Mouse (Mus musculus): ENCODE data around the gene Calm3.
A peak's percentile ranks its signal among the peaks of the same experiment; 100 is the strongest.

Gene Calm3

DNA sequence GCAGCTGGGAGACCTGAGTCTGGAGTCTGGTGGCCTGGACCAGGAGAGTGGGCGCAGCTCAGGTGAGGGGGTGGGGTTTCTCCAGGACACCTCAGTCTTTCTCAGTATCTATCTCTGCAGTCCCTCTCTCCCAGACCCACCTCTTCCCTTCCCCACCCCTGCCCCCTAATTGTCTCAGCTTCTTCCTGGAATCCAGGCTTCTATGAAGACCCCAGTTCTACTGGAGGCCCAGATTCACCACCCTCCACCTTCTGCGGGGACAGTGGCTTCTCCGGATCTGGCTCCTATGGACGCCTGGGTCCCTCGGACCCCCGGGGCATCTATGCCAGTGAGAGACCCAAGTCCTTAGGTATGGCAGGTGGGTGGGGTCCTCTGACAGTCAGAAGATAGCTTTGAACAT lies 40.8 kb downstream of the Calm3 start:
- peaks cover 13% of the 10 kb centered on the region for H3K27me3 ChIP-seq (ENCODE audit: insufficient read depth, low read length)
- H3K4me1 ChIP-seq (replicated peaks; ENCODE audit: low read depth, low read length), result peaks cover 81% of the 10 kb centered on the region
- peaks cover 21% of the 10 kb centered on the region for H3K36me3 ChIP-seq (ENCODE audit: insufficient read depth, low read length)
- H3K9me3 ChIP-seq (ENCODE audit: low read length), result no peaks in the 10 kb centered on the region
- TF ChIP-seq POU5F1 (IDR thresholded peaks at IDR 0.05; ENCODE audit: borderline replicate concordance, low read length) (no peak), CTCF (conservative IDR thresholded peaks at IDR 0.05; ENCODE audit: low read length) (no peak), NANOG (IDR thresholded peaks at IDR 0.05; ENCODE audit: borderline replicate concordance, low read length) (no peak)
- H3K4me3 ChIP-seq (replicated peaks; ENCODE audit: low read length), result no peak overlapping the region

DNA sequence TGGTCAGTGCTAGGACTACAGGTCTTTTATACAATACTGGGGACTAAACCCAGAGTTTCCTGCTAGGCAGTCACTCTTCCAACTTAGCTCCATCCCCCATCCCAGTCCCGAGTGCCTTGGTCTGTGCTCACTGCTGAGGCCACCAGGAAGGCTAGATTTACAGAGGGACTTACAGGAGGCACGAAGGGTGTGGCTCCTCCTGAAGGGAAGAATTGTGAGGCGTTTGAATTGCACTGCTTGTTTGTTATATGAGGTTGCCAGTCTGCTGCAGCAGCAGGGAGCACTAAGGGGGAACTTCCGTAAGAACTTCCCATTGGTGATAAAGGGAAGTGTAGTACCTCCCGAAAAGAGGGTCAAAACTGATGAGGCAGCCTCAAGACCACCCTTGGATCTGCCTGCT lies 43.3 kb downstream of the Calm3 start:
- TF ChIP-seq POU5F1 (IDR thresholded peaks at IDR 0.05; ENCODE audit: borderline replicate concordance, low read length), result no peak
- no peak for TF ChIP-seq CTCF (conservative IDR thresholded peaks at IDR 0.05; ENCODE audit: low read length)
- no peak for TF ChIP-seq NANOG (IDR thresholded peaks at IDR 0.05; ENCODE audit: borderline replicate concordance, low read length)
- H3K4me1 ChIP-seq (replicated peaks; ENCODE audit: low read depth, low read length), result peaks cover 83% of the 10 kb centered on the region
- H3K36me3 ChIP-seq (ENCODE audit: insufficient read depth, low read length), result peaks cover 6% of the 10 kb centered on the region; the same call in 1 of the 2 replicates
- no peaks in the 10 kb centered on the region for H3K27me3 ChIP-seq (ENCODE audit: insufficient read depth, low read length)
- peak overlapping the region; percentile 58 for H3K4me3 ChIP-seq (replicated peaks; ENCODE audit: low read length)
- no peaks in the 10 kb centered on the region for H3K9me3 ChIP-seq (ENCODE audit: low read length)

- TF ChIP-seq NANOG (IDR thresholded peaks at IDR 0.05; ENCODE audit: borderline replicate concordance, low read length) (no peak), CTCF (conservative IDR thresholded peaks at IDR 0.05; ENCODE audit: low read length) (no peak), POU5F1 (IDR thresholded peaks at IDR 0.05; ENCODE audit: borderline replicate concordance, low read length) (no peak)
- peaks cover 84% of the 10 kb centered on the region for H3K4me1 ChIP-seq (replicated peaks; ENCODE audit: low read depth, low read length)
- H3K27me3 ChIP-seq (ENCODE audit: insufficient read depth, low read length), result no peaks in the 10 kb centered on the region
- no peaks in the 10 kb centered on the region for H3K9me3 ChIP-seq (ENCODE audit: low read length)
- H3K4me3 ChIP-seq (replicated peaks; ENCODE audit: low read length), result peak overlapping the region; percentile 58
- peaks cover 6% of the 10 kb centered on the region; the same call in 1 of the 2 replicates for H3K36me3 ChIP-seq (ENCODE audit: insufficient read depth, low read length)
Measured at GRCm38 (mm10) chr7:16879796-16880547, 43.9 kb downstream of the Calm3 start.

GRCm38 (mm10) chr7:16877717-16878116 lies 46.2 kb downstream of the Calm3 start:
- H3K4me1 ChIP-seq (replicated peaks; ENCODE audit: low read depth, low read length), result peaks cover 75% of the 10 kb centered on the region

DNA sequence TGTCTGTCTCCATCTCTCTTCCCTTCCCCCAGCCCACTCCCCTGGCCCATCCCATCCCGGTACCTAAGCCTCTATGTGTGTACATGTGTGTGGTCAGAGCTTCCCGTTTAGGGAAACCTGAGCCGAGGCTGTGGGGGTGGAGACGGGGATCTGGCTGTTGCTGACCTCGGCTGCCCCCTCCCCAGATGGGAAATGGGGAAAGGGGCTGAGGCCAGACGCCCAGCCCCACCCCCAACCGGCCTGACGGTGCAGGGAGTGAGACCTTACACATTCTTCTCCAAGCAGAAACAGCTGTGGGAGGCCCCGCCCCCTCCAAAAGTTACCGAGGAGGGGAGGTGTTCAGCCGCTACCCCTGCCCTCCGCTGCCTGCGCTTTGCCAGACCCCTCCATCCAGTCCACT lies 47.3 kb downstream of the Calm3 start:
- H3K27me3 ChIP-seq (ENCODE audit: insufficient read depth, low read length), result no peaks in the 10 kb centered on the region
- no peaks in the 10 kb centered on the region for H3K36me3 ChIP-seq (ENCODE audit: insufficient read depth, low read length)
- TF ChIP-seq POU5F1 (IDR thresholded peaks at IDR 0.05; ENCODE audit: borderline replicate concordance, low read length) (no peak), CTCF (conservative IDR thresholded peaks at IDR 0.05; ENCODE audit: low read length) (no peak), NANOG (IDR thresholded peaks at IDR 0.05; ENCODE audit: borderline replicate concordance, low read length) (no peak)
- H3K4me1 ChIP-seq (replicated peaks; ENCODE audit: low read depth, low read length), result peaks cover 66% of the 10 kb centered on the region
- no peaks in the 10 kb centered on the region for H3K9me3 ChIP-seq (ENCODE audit: low read length)
- H3K4me3 ChIP-seq (replicated peaks; ENCODE audit: low read length), result peak overlapping the region; percentile 88

More at GRCm38 (mm10) chr7:16877717-16878116, 46.2 kb downstream of the Calm3 start:
- H3K27me3 ChIP-seq (ENCODE audit: insufficient read depth, low read length), result no peaks in the 10 kb centered on the region
- no peak for TF ChIP-seq POU5F1 (IDR thresholded peaks at IDR 0.05; ENCODE audit: borderline replicate concordance, low read length)
- no peak for TF ChIP-seq NANOG (IDR thresholded peaks at IDR 0.05; ENCODE audit: borderline replicate concordance, low read length)
- TF ChIP-seq CTCF (conservative IDR thresholded peaks at IDR 0.05; ENCODE audit: low read length), result no peak
- no peak overlapping the region for H3K4me3 ChIP-seq (replicated peaks; ENCODE audit: low read length)
- no peaks in the 10 kb centered on the region for H3K36me3 ChIP-seq (ENCODE audit: insufficient read depth, low read length)
- no peaks in the 10 kb centered on the region for H3K9me3 ChIP-seq (ENCODE audit: low read length)

DNA sequence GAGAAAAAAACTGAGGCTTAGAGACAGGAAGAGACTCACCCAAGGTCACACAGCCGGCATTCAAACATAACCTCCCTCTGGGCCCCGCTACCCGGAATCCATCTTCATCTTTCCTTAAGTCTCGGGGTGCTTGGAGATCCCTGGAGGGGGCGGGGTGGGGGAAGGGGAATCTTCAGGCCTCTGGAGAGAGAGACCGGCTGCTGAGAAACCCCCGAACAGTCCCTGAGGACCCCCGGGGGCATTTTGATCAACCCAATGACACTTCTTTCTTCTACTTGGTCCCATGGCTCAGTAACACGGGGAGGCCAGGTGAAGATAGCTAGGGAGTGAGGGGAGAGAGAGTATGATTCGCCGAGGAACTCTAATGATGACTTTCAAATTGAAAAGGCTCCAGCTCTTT lies 47.9 kb downstream of the Calm3 start:
- H3K4me1 ChIP-seq (replicated peaks; ENCODE audit: low read depth, low read length), result peaks cover 60% of the 10 kb centered on the region
- H3K27me3 ChIP-seq (ENCODE audit: insufficient read depth, low read length), result no peaks in the 10 kb centered on the region
- TF ChIP-seq POU5F1 (IDR thresholded peaks at IDR 0.05; ENCODE audit: borderline replicate concordance, low read length), result no peak
- TF ChIP-seq CTCF (conservative IDR thresholded peaks at IDR 0.05; ENCODE audit: low read length), result no peak
- TF ChIP-seq NANOG (IDR thresholded peaks at IDR 0.05; ENCODE audit: borderline replicate concordance, low read length), result no peak
- no peaks in the 10 kb centered on the region for H3K36me3 ChIP-seq (ENCODE audit: insufficient read depth, low read length)
- H3K9me3 ChIP-seq (ENCODE audit: low read length), result no peaks in the 10 kb centered on the region
- peak overlapping the region; percentile 88 for H3K4me3 ChIP-seq (replicated peaks; ENCODE audit: low read length)

- Histone ChIP-seq H3K4me3 (replicated peaks; ENCODE audit: low read length) (peak overlapping the region; percentile 88), H3K36me3 (ENCODE audit: insufficient read depth, low read length) (no peaks in the 10 kb centered on the region), H3K9me3 (ENCODE audit: low read length) (no peaks in the 10 kb centered on the region), H3K27me3 (ENCODE audit: insufficient read depth, low read length) (no peaks in the 10 kb centered on the region), H3K4me1 (replicated peaks; ENCODE audit: low read depth, low read length) (peaks cover 53% of the 10 kb centered on the region)
- TF ChIP-seq NANOG (IDR thresholded peaks at IDR 0.05; ENCODE audit: borderline replicate concordance, low read length) (no peak), POU5F1 (IDR thresholded peaks at IDR 0.05; ENCODE audit: borderline replicate concordance, low read length) (no peak)
Measured at GRCm38 (mm10) chr7:16875326-16875725, 48.6 kb downstream of the Calm3 start.

GRCm38 (mm10) chr7:16875310-16875325 lies 48.8 kb downstream of the Calm3 start, which contains the start of gene Dact3:
Gene Dact3, plus strand, starts transcription at chr7:16875317.
- H3K4me1 ChIP-seq (replicated peaks; ENCODE audit: low read depth, low read length), result peaks cover 52% of the 10 kb centered on the region
- peak within 1 kb of the TSS; percentile 88 for H3K4me3 ChIP-seq (replicated peaks; ENCODE audit: low read length)
- H3K36me3 ChIP-seq (ENCODE audit: insufficient read depth, low read length), result no peaks in the 10 kb centered on the region
- no peaks in the 10 kb centered on the region for H3K27me3 ChIP-seq (ENCODE audit: insufficient read depth, low read length)
- TF ChIP-seq POU5F1 (IDR thresholded peaks at IDR 0.05; ENCODE audit: borderline replicate concordance, low read length) (no peak), CTCF (conservative IDR thresholded peaks at IDR 0.05; ENCODE audit: low read length) (no peak), NANOG (IDR thresholded peaks at IDR 0.05; ENCODE audit: borderline replicate concordance, low read length) (no peak)
- H3K9me3 ChIP-seq (ENCODE audit: low read length), result no peaks in the 10 kb centered on the region

GRCm38 (mm10) chr7:16874756-16875309 lies 49.1 kb downstream of the Calm3 start:
- Histone ChIP-seq H3K4me1 (replicated peaks; ENCODE audit: low read depth, low read length) (peaks cover 52% of the 10 kb centered on the region), H3K9me3 (ENCODE audit: low read length) (no peaks in the 10 kb centered on the region), H3K36me3 (ENCODE audit: insufficient read depth, low read length) (no peaks in the 10 kb centered on the region), H3K4me3 (replicated peaks; ENCODE audit: low read length) (peak overlapping the region; percentile 88), H3K27me3 (ENCODE audit: insufficient read depth, low read length) (no peaks in the 10 kb centered on the region)
- TF ChIP-seq CTCF (conservative IDR thresholded peaks at IDR 0.05; ENCODE audit: low read length), result no peak
- TF ChIP-seq POU5F1 (IDR thresholded peaks at IDR 0.05; ENCODE audit: borderline replicate concordance, low read length), result no peak
- TF ChIP-seq NANOG (IDR thresholded peaks at IDR 0.05; ENCODE audit: borderline replicate concordance, low read length), result no peak

Measured in E14TG2a.4 (cell line).